Comparison of ENCODE assay signal across 19 mouse cellular contexts in the genomic region with DNA sequence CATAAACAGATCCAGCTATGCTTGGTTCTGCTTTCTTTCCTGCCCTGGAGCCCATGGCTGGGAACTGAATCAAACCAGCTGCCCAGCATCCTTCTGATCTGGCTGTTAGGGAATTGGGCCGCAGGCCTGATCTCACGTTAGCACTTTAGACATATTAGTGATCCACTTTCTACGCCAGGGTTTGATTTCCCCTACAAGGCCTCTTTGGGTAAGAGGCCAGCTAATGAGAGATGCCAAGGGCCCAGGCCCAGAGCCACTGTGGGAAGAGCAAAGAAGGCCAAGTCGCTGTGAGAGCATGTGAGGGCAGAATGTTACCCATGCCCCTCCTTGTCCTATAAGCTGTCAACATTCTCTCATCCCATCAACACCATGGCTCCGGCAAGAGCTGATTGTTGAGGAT.
DNase-seq lines count a peak whose midpoint lies in the region; ATAC-seq lines count a peak whose summit lies in the region.
"Had no signal": no experiment of that assay in that cellular context is flagged by ENCODE, and none has a peak within 500 bp of the region (broad histone marks: within the 10 kb centered on the region; RNA-seq: fewer than 3 reads in every experiment).

No protein-coding gene starts in this region.

- intact Hi-C loops in gastrocnemius, postnatal 36 days (cut with DNase I): loop anchor here (5.0 kb wide), 1 partner anchor 58 kb away; no protein-coding TSS in a partner anchor
- intact Hi-C loops in heart, postnatal 14 days (cut with DNase I): no loop called here
- intact Hi-C loops in heart, postnatal 36 days (cut with DNase I): loop anchor here (5.0 to 10.0 kb wide), 2 partner anchors 63 to 384 kb away; no protein-coding TSS in a partner anchor

- no peaks in the 10 kb centered on the region for H3K4me1 ChIP-seq in heart, embryonic 12.5 days (replicated peaks)
- H3K4me1 ChIP-seq: forebrain, embryonic 13.5 days; megakaryocyte, embryonic 14.5 days; stomach, embryonic 15.5 days had no signal

- no peaks in the 10 kb centered on the region for H3K9me3 ChIP-seq in heart, embryonic 12.5 days (replicated peaks)
- H3K9me3 ChIP-seq: forebrain, embryonic 13.5 days; megakaryocyte, embryonic 14.5 days; midbrain, embryonic 13.5 days; stomach, embryonic 15.5 days had no signal

- 80% methylated on average over 5 of the region's 5 CpGs for WGBS in heart, embryonic 12.5 days

- no peak overlapping the region for H3K9ac ChIP-seq in heart, embryonic 12.5 days
- H3K9ac ChIP-seq: forebrain, embryonic 13.5 days; hindbrain, embryonic 14.5 days; liver, postnatal 0 days; midbrain, embryonic 13.5 days; stomach, embryonic 15.5 days had no signal

- H3K36me3 ChIP-seq in heart, embryonic 12.5 days: no peaks in the 10 kb centered on the region
- H3K36me3 ChIP-seq: midbrain, embryonic 13.5 days; stomach, embryonic 15.5 days had no signal

- H3K4me3 ChIP-seq in heart, embryonic 12.5 days: no peak overlapping the region
- H3K4me3 ChIP-seq: forebrain, embryonic 13.5 days; megakaryocyte, embryonic 14.5 days; midbrain, embryonic 13.5 days; stomach, embryonic 15.5 days had no signal

- H3K27me3 ChIP-seq in heart, embryonic 12.5 days (replicated peaks): no peaks in the 10 kb centered on the region
- H3K27me3 ChIP-seq: forebrain, embryonic 13.5 days; midbrain, embryonic 13.5 days; stomach, embryonic 15.5 days had no signal

- no peak for ATAC-seq in heart, embryonic 12.5 days (ENCODE audit: insufficient number of reproducible peaks, low FRiP score)
- ATAC-seq: forebrain, embryonic 13.5 days; inflammation-experienced regulatory T-cells, adult 6 months; liver, postnatal 0 days; midbrain, embryonic 13.5 days had no signal

- H3K27ac ChIP-seq in heart, embryonic 12.5 days (ENCODE audit: poor library complexity, severe bottlenecking): no peak overlapping the region
- H3K27ac ChIP-seq: forebrain, embryonic 13.5 days; hindbrain, embryonic 14.5 days; kidney, postnatal 0 days; midbrain, embryonic 13.5 days; stomach, embryonic 15.5 days had no signal

- H3K4me2 ChIP-seq in heart, embryonic 12.5 days: no peak overlapping the region
- H3K4me2 ChIP-seq: forebrain, embryonic 13.5 days; hindbrain, embryonic 14.5 days; midbrain, embryonic 13.5 days; stomach, embryonic 15.5 days had no signal

- DNase-seq in cerebellum, adult 9-10 months: peak; percentile 37
- DNase-seq in cerebellum, adult 9-11 months: no peak
- peak; percentile 31 for DNase-seq in gastrocnemius, postnatal 10 days
- DNase-seq in gastrocnemius, postnatal 36 days: no peak
- peak; percentile 19 to 52 for DNase-seq in heart, postnatal 14 days
- DNase-seq in heart, postnatal 36 days: peak; percentile 9 to 14
- DNase-seq: adrenal gland, postnatal 14 days; kidney, adult 18-20 months; liver, postnatal 0 days; thymus, adult 18-20 months; thymus, postnatal 36 days had no signal

Comparison
In these comparisons a context has a peak if more than half of its experiments do, and no peak if none do; other contexts are left out.
1. DNase-seq: peak in cerebellum, adult 9-10 months (single experiment), gastrocnemius, postnatal 10 days (single experiment), heart, postnatal 14 days (2 of 2) and heart, postnatal 36 days (2 of 2); none in cerebellum, adult 9-11 months (single experiment) and gastrocnemius, postnatal 36 days (0 of 2).